Mouse (Mus musculus): Measurements from ENCODE around the gene Abtb1. TPM values are rescaled to one million over a fixed set of nuclear protein-coding genes. Genes with fewer than 3 reads are reported as not detected.

Abtb1 gene
- polyA plus RNA-seq, 1 experiment from 2014 or later: 34.5 TPM

GRCm38 (mm10) chr6:88873965-88874867 is 32.4 kb upstream of the Abtb1 start:
- peak overlapping the region; percentile 51; the same call in 1 of the 2 replicates for H3K27ac ChIP-seq (replicated peaks)
- WGBS: 2% methylated on average over 70 of the region's 74 CpGs
- peaks cover 43% of the 10 kb centered on the region for H3K4me1 ChIP-seq

GRCm38 (mm10) chr6:88872811-88873210 is 31.0 kb upstream of the Abtb1 start:
- Histone ChIP-seq H3K4me1 (peaks cover 43% of the 10 kb centered on the region), H3K9me3 (replicated peaks) (no peaks in the 10 kb centered on the region), H3K4me2 (replicated peaks) (peak overlapping the region; percentile 97; the same call in 1 of the 2 replicates), H3K4me3 (replicated peaks) (no peak overlapping the region), H3K27ac (replicated peaks) (no peak overlapping the region), H3K9ac (no peak overlapping the region), H3K27me3 (no peaks in the 10 kb centered on the region), H3K36me3 (no peaks in the 10 kb centered on the region)
- no peak for ATAC-seq (ENCODE audit: insufficient number of reproducible peaks, low FRiP score, low TSS enrichment, low read depth)
- 33% methylated on average over 7 of the region's 7 CpGs for WGBS

More at GRCm38 (mm10) chr6:88873965-88874867, 32.4 kb upstream of the Abtb1 start:
- H3K4me2 ChIP-seq (replicated peaks): peak overlapping the region; percentile 97
- no peaks in the 10 kb centered on the region for H3K36me3 ChIP-seq
- no peaks in the 10 kb centered on the region for H3K9me3 ChIP-seq (replicated peaks)
- H3K4me3 ChIP-seq (replicated peaks): peak overlapping the region; percentile 76
- peak overlapping the region; percentile 78 for H3K9ac ChIP-seq
- ATAC-seq (ENCODE audit: insufficient number of reproducible peaks, low FRiP score, low TSS enrichment, low read depth): peak; percentile 46
- H3K27me3 ChIP-seq: no peaks in the 10 kb centered on the region

GRCm38 (mm10) chr6:88871546-88871945 is 29.8 kb upstream of the Abtb1 start:
- 28% methylated on average over 8 of the region's 8 CpGs for WGBS
- H3K4me3 ChIP-seq (replicated peaks): no peak overlapping the region
- no peaks in the 10 kb centered on the region for H3K36me3 ChIP-seq
- H3K27me3 ChIP-seq: no peaks in the 10 kb centered on the region
- peaks cover 43% of the 10 kb centered on the region for H3K4me1 ChIP-seq
- H3K9me3 ChIP-seq (replicated peaks): no peaks in the 10 kb centered on the region
- H3K27ac ChIP-seq (replicated peaks): 0 out of 2 replicates have a peak overlapping the region, but pooled peaks have one; percentile 22
- no peak overlapping the region for H3K4me2 ChIP-seq (replicated peaks)
- ATAC-seq (ENCODE audit: insufficient number of reproducible peaks, low FRiP score, low TSS enrichment, low read depth): no peak
- H3K9ac ChIP-seq: no peak overlapping the region

- H3K4me3 ChIP-seq (replicated peaks): no peak overlapping the region
- WGBS: 63% methylated on average over 4 of the region's 4 CpGs
- ATAC-seq (ENCODE audit: insufficient number of reproducible peaks, low FRiP score, low TSS enrichment, low read depth): no peak
These were observed 28.8 kb upstream of the Abtb1 start for GRCm38 (mm10) chr6:88870594-88870993.

GRCm38 (mm10) chr6:88869459-88869858 is 27.7 kb upstream of the Abtb1 start:
- peaks cover 2% of the 10 kb centered on the region; the same call in 1 of the 2 replicates for H3K36me3 ChIP-seq
- H3K9ac ChIP-seq: no peak overlapping the region
- WGBS: 89% methylated on average over 7 of the region's 7 CpGs
- H3K4me2 ChIP-seq (replicated peaks): no peak overlapping the region
- no peak overlapping the region for H3K4me3 ChIP-seq (replicated peaks)
- no peak for ATAC-seq (ENCODE audit: insufficient number of reproducible peaks, low FRiP score, low TSS enrichment, low read depth)
- H3K4me1 ChIP-seq: peaks cover 37% of the 10 kb centered on the region
- no peaks in the 10 kb centered on the region for H3K27me3 ChIP-seq
- H3K27ac ChIP-seq (replicated peaks): no peak overlapping the region
- H3K9me3 ChIP-seq (replicated peaks): no peaks in the 10 kb centered on the region

More at GRCm38 (mm10) chr6:88870594-88870993, 28.8 kb upstream of the Abtb1 start:
- Histone ChIP-seq H3K27ac (replicated peaks) (no peak overlapping the region), H3K4me1 (peaks cover 43% of the 10 kb centered on the region), H3K27me3 (no peaks in the 10 kb centered on the region), H3K4me2 (replicated peaks) (no peak overlapping the region), H3K9ac (no peak overlapping the region), H3K9me3 (replicated peaks) (no peaks in the 10 kb centered on the region), H3K36me3 (no peaks in the 10 kb centered on the region)

GRCm38 (mm10) chr6:88865704-88866103 is 23.9 kb upstream of the Abtb1 start:
- no peak overlapping the region for H3K4me2 ChIP-seq (replicated peaks)
- 79% methylated on average over 7 of the region's 7 CpGs for WGBS
- 0 out of 2 replicates have a peak, but pooled peaks cover 3% of the 10 kb centered on the region for H3K4me1 ChIP-seq
- ATAC-seq (ENCODE audit: insufficient number of reproducible peaks, low FRiP score, low TSS enrichment, low read depth): no peak
- no peak overlapping the region for H3K4me3 ChIP-seq (replicated peaks)
- H3K27me3 ChIP-seq: no peaks in the 10 kb centered on the region
- H3K36me3 ChIP-seq: peaks cover 31% of the 10 kb centered on the region
- H3K27ac ChIP-seq (replicated peaks): no peak overlapping the region
- no peaks in the 10 kb centered on the region for H3K9me3 ChIP-seq (replicated peaks)
- H3K9ac ChIP-seq: no peak overlapping the region

GRCm38 (mm10) chr6:88860914-88861313 is 19.1 kb upstream of the Abtb1 start:
- no peak overlapping the region for H3K27ac ChIP-seq (replicated peaks)
- no peaks in the 10 kb centered on the region for H3K9me3 ChIP-seq (replicated peaks)
- no peak overlapping the region for H3K9ac ChIP-seq
- H3K36me3 ChIP-seq: peaks cover 39% of the 10 kb centered on the region
- no peaks in the 10 kb centered on the region for H3K4me1 ChIP-seq
- no peak for ATAC-seq (ENCODE audit: insufficient number of reproducible peaks, low FRiP score, low TSS enrichment, low read depth)
- 22% methylated on average over 2 of the region's 2 CpGs for WGBS
- H3K4me3 ChIP-seq (replicated peaks): no peak overlapping the region
- H3K4me2 ChIP-seq (replicated peaks): no peak overlapping the region
- no peaks in the 10 kb centered on the region for H3K27me3 ChIP-seq

- no peak overlapping the region for H3K4me3 ChIP-seq (replicated peaks)
- H3K9ac ChIP-seq: no peak overlapping the region
- no peaks in the 10 kb centered on the region for H3K9me3 ChIP-seq (replicated peaks)
- 49% methylated on average over 7 of the region's 7 CpGs for WGBS
- no peaks in the 10 kb centered on the region for H3K4me1 ChIP-seq
- no peak overlapping the region for H3K4me2 ChIP-seq (replicated peaks)
- no peak for ATAC-seq (ENCODE audit: insufficient number of reproducible peaks, low FRiP score, low TSS enrichment, low read depth)
- peaks cover 31% of the 10 kb centered on the region for H3K36me3 ChIP-seq
- peak overlapping the region; percentile 40; the same call in 1 of the 2 replicates for H3K27ac ChIP-seq (replicated peaks)
- H3K27me3 ChIP-seq: no peaks in the 10 kb centered on the region
These were observed 16.6 kb upstream of the Abtb1 start for GRCm38 (mm10) chr6:88858341-88858740.

- Histone ChIP-seq H3K9ac (no peak overlapping the region), H3K4me1 (no peaks in the 10 kb centered on the region), H3K9me3 (replicated peaks) (no peaks in the 10 kb centered on the region), H3K27ac (replicated peaks) (peak overlapping the region; percentile 40; the same call in 1 of the 2 replicates), H3K4me2 (replicated peaks) (no peak overlapping the region), H3K27me3 (no peaks in the 10 kb centered on the region), H3K4me3 (replicated peaks) (no peak overlapping the region), H3K36me3 (peaks cover 26% of the 10 kb centered on the region)
- WGBS: 81% methylated on average over 6 of the region's 6 CpGs
- no peak for ATAC-seq (ENCODE audit: insufficient number of reproducible peaks, low FRiP score, low TSS enrichment, low read depth)
These were observed 16.0 kb upstream of the Abtb1 start for GRCm38 (mm10) chr6:88857830-88858229.

GRCm38 (mm10) chr6:88857249-88857648 is 15.5 kb upstream of the Abtb1 start:
- no peak overlapping the region for H3K9ac ChIP-seq
- H3K27ac ChIP-seq (replicated peaks): no peak overlapping the region
- peaks cover 22% of the 10 kb centered on the region for H3K36me3 ChIP-seq
- no peak overlapping the region for H3K4me3 ChIP-seq (replicated peaks)
- 0 out of 2 replicates have a peak, but pooled peaks have one; percentile 23 for ATAC-seq (ENCODE audit: insufficient number of reproducible peaks, low FRiP score, low TSS enrichment, low read depth)
- WGBS: 38% methylated on average over 9 of the region's 9 CpGs
- no peaks in the 10 kb centered on the region for H3K9me3 ChIP-seq (replicated peaks)
- H3K4me2 ChIP-seq (replicated peaks): no peak overlapping the region
- no peaks in the 10 kb centered on the region for H3K4me1 ChIP-seq
- no peaks in the 10 kb centered on the region for H3K27me3 ChIP-seq

- Histone ChIP-seq H3K9me3 (replicated peaks) (no peaks in the 10 kb centered on the region), H3K27ac (replicated peaks) (no peak overlapping the region), H3K4me1 (no peaks in the 10 kb centered on the region), H3K9ac (no peak overlapping the region), H3K27me3 (no peaks in the 10 kb centered on the region), H3K36me3 (peaks cover 8% of the 10 kb centered on the region; the same call in 1 of the 2 replicates), H3K4me2 (replicated peaks) (no peak overlapping the region), H3K4me3 (replicated peaks) (no peak overlapping the region)
- ATAC-seq (ENCODE audit: insufficient number of reproducible peaks, low FRiP score, low TSS enrichment, low read depth): no peak
- 21% methylated on average over 5 of the region's 5 CpGs for WGBS
These were observed 13.9 kb upstream of the Abtb1 start for GRCm38 (mm10) chr6:88855636-88856035.

Data from embryonic facial prominence, embryonic 15.5 days (tissue).